Mouse (Mus musculus) brain, embryonic 14.5 days (tissue): ENCODE measurements at regions not wholly inside any gene's neighbourhood (a gene's known extent, or its start where the extent isn't known, plus 50 kb on each side); places are given as distances from the start of the nearest gene placed in this dataset.
"Not testable (repeated sequence)": the region's sequence is repeated elsewhere in the genome, so short reads cannot be mapped to it uniquely, and the experiment has no call there.

ENCODE experiments used
- DNase-seq: peaks from one replicate; pipeline ENCODE4 v3.0.0-alpha.2; 2011; ENCODE audit warnings: low read depth
- CTCF ChIP-seq: fragments of 200-500 bp; IDR thresholded peaks from 2 replicates; pipeline ENCODE4 v1.5.1; 2012; ENCODE audit warnings: inconsistent platforms, mild to moderate bottlenecking, moderate library complexity, borderline replicate concordance; ENCODE audit not compliant: insufficient read depth, insufficient read length; ENCODE audit errors: extremely low read depth
- POLR2A ChIP-seq: fragments of 200-500 bp; IDR thresholded peaks from 2 replicates; pipeline ENCODE4 v1.6.1; 2012; ENCODE audit warnings: mild to moderate bottlenecking, inconsistent platforms, borderline replicate concordance; ENCODE audit not compliant: poor library complexity, insufficient read depth, insufficient read length, severe bottlenecking; ENCODE audit errors: extremely low read depth

GRCm38 (mm10) chr14:48607131-48607530, 66.5 kb downstream of the Otx2 start:
- DNase-seq, result peak; percentile 60
- TF ChIP-seq CTCF (no peak), POLR2A (no peak)

GRCm38 (mm10) chr14:48603490-48603889, 70.1 kb downstream of the Otx2 start:
- DNase-seq, result no peak
- no peak for TF ChIP-seq POLR2A
- no peak for TF ChIP-seq CTCF

- DNase-seq, result no peak
- no peak for TF ChIP-seq POLR2A
- TF ChIP-seq CTCF, result no peak
These were observed 79.3 kb downstream of the Otx2 start for GRCm38 (mm10) chr14:48594334-48594733.

GRCm38 (mm10) chr14:48593363-48593762, 80.3 kb downstream of the Otx2 start:
- no peak for TF ChIP-seq POLR2A
- TF ChIP-seq CTCF, result no peak
- peak; percentile 64 for DNase-seq

- no peak for DNase-seq
- no peak for TF ChIP-seq POLR2A
- TF ChIP-seq CTCF, result no peak
These were observed 82.0 kb downstream of the Otx2 start for GRCm38 (mm10) chr14:48591483-48592230.

- no peak for TF ChIP-seq POLR2A
- TF ChIP-seq CTCF, result no peak
- peak; percentile 31 for DNase-seq
These were observed 83.2 kb downstream of the Otx2 start for GRCm38 (mm10) chr14:48590426-48590825.

GRCm38 (mm10) chr14:48589702-48590325, 83.8 kb downstream of the Otx2 start:
- TF ChIP-seq POLR2A (no peak), CTCF (no peak)
- no peak for DNase-seq

GRCm38 (mm10) chr14:48585820-48586219, 87.8 kb downstream of the Otx2 start:
- no peak for DNase-seq
- TF ChIP-seq CTCF, result no peak
- no peak for TF ChIP-seq POLR2A

- TF ChIP-seq CTCF (no peak), POLR2A (no peak)
- no peak for DNase-seq
These were observed 89.0 kb downstream of the Otx2 start for GRCm38 (mm10) chr14:48584571-48584970.

GRCm38 (mm10) chr14:48583516-48583915, 90.1 kb downstream of the Otx2 start:
- TF ChIP-seq CTCF (no peak), POLR2A (no peak)
- DNase-seq, result no peak

- TF ChIP-seq CTCF (peak; percentile 40; the same call in 1 of the 2 replicates), POLR2A (no peak)
- peak; percentile 38 for DNase-seq
These were observed 91.5 kb downstream of the Otx2 start for GRCm38 (mm10) chr14:48582080-48582479.

- not testable (repeated sequence) for DNase-seq
These were observed 92.3 kb downstream of the Otx2 start for GRCm38 (mm10) chr14:48581308-48581707.

GRCm38 (mm10) chr14:48580396-48580795, 93.2 kb downstream of the Otx2 start:
- DNase-seq, result peak; percentile 33
- TF ChIP-seq CTCF (no peak), POLR2A (no peak)

GRCm38 (mm10) chr14:48579985-48580384, 93.6 kb downstream of the Otx2 start:
- TF ChIP-seq POLR2A (no peak), CTCF (no peak)
- DNase-seq, result no peak
